Mouse (Mus musculus) granulocyte monocyte progenitor cell, adult 5-6 weeks (primary cell): ENCODE results near the gene T2. TPM values are rescaled to one million over a fixed set of nuclear protein-coding genes. Genes with fewer than 3 reads are reported as not detected.

Source experiments
- ATAC-seq: replicated peaks from 2 replicates; pipeline ENCODE4 v1.8.0; 2016; ENCODE audit warnings: mild to moderate bottlenecking, moderate TSS enrichment, inconsistent platforms; ENCODE audit not compliant: poor library complexity, severe bottlenecking
- total RNA-seq, 2 experiments: library from RNA; stranded (forward) in 1 of 2; stranded (reverse) in 1 of 2; fragments of 200-712, 200-1000 nt in 1 of 2; fragments of >200 nt in 1 of 2; fragmentation: Nextera tagmentation in 1 of 2; gene quantifications; 2 replicates each; pipeline ENCODE4 v1.2.3; 2014 to 2017

T2 gene
- total RNA-seq, 2 experiments from 2014 or later = not detected

DNA sequence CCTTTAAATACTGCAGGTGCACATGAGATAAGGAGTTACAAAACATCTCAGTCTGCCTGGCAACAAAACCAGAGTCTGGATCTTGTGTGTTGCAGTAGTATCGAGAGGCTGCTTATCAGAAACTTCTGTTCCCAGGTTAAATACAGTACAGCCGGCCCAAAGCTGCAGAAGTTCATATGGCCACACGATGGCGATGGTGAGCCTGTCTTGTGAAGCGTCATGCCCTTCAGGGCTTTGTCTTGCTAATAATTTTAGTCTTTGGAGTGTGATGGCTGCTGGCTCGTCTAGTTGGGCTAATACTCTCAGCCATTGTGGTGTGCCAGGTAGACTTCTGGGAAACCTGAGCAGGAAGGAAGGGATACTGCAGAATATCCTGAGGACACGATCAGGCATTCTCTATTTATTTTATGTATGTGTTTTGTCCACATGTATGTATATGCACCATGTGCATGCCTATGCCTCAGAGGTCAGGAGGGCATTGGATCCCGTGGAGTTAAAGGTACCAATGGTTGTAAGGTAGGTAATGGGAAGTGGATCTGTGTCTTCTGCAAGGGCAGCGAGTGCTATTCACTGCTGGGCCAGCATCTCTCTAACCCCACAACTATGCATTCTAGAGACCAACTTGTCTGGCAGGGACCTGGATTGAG is 107.8 kb downstream of the T2 start:
- peak; percentile 87 for ATAC-seq

DNA sequence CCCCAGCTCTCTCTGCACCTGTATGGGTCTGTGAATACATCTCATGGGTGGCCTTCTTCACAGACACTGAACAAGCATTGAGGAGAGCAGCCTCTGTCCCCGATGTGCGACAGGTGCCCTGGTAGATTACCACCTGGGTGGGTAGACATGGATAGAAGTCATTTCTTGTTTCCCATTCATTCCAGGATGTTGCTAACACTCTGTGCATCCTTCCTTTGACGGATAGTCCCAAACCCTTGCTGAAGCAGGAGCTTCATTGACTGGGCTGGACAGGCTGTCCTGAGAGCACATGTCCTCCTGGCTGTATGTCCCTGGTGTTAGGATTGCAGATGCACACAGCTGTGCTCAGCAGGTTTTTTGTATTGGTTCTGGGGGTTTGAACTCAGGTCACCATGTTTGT is 112.0 kb downstream of the T2 start:
- ATAC-seq = no peak

DNA sequence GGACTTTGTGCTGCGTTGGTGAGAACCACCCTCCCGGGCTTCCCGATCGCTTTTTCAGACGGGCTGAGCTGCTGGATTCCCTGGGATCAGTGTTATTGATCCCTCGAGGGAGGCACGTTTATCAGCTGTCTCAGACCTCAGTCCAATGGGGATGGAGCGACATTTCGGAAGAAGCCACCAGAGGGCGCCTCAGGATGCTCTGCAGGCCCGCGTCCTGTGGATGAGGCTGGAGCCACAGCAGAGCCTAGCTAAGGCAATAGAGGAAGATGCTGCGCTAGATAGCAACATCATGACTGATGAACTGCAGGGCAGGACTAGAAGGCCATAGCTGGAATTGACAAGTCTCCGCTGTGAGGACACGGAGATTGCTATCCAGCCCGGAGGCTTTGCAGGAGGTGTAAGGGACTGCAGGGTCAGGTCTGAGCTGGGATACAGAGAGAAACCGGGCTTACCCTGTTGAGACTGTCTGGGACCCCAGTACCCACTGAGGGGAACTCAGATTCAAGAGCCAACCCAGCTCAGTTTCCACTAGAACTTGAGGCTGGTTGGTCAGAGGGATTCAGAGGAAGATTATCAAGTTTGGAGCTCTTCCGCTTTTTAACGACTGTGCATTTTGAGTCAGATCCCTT is 113.0 kb downstream of the T2 start:
- ATAC-seq = peak; percentile 96

Other genes with a start within 250 kb of the T2 start
- not detected in 2 replicates for gene Gm49673, start 208.2 kb upstream of the T2 start, total RNA-seq (2014; fragmentation: Nextera tagmentation)
- gene Gm49673, start 208.2 kb upstream of the T2 start, total RNA-seq (2017) = not detected in 2 replicates
- gene Rnaset2a, start 207.9 kb upstream of the T2 start, total RNA-seq (2014; fragmentation: Nextera tagmentation) = 71.8 and 74.2 TPM in 2 replicates
- 57.8 and 62.4 TPM in 2 replicates for gene Rnaset2a, start 207.9 kb upstream of the T2 start, total RNA-seq (2017)
- 34.3 and 38.7 TPM in 2 replicates for gene Fgfr1op, start 190.5 kb upstream of the T2 start, total RNA-seq (2014; fragmentation: Nextera tagmentation)
- 49.2 and 53.3 TPM in 2 replicates for gene Fgfr1op, start 190.5 kb upstream of the T2 start, total RNA-seq (2017)
- not detected in 2 replicates for gene Ccr6, start 119.9 kb upstream of the T2 start, total RNA-seq (2014; fragmentation: Nextera tagmentation)
- not detected in 2 replicates for gene Ccr6, start 119.9 kb upstream of the T2 start, total RNA-seq (2017)
- gene Mpc1, start 73.1 kb upstream of the T2 start, total RNA-seq (2014; fragmentation: Nextera tagmentation) = 153 and 168 TPM in 2 replicates
- gene Mpc1, start 73.1 kb upstream of the T2 start, total RNA-seq (2017) = 161 and 207 TPM in 2 replicates
- 84.0 and 86.0 TPM in 2 replicates for gene Sft2d1, start 44.9 kb upstream of the T2 start, total RNA-seq (2014; fragmentation: Nextera tagmentation)
- gene Sft2d1, start 44.9 kb upstream of the T2 start, total RNA-seq (2017) = 32.9 and 33.3 TPM in 2 replicates
- gene Prr18, start 18.5 kb upstream of the T2 start, total RNA-seq (2014; fragmentation: Nextera tagmentation) = not detected in 2 replicates
- gene Prr18, start 18.5 kb upstream of the T2 start, total RNA-seq (2017) = not detected in 2 replicates
- gene T, start 78.4 kb downstream of the T2 start, total RNA-seq (2014; fragmentation: Nextera tagmentation) = not detected in 2 replicates
- not detected in 2 replicates for gene T, start 78.4 kb downstream of the T2 start, total RNA-seq (2017)
- gene Pde10a, start 169.4 kb downstream of the T2 start, total RNA-seq (2014; fragmentation: Nextera tagmentation) = not detected in 2 replicates
- gene Pde10a, start 169.4 kb downstream of the T2 start, total RNA-seq (2017) = 0.36 and 0.69 TPM in 2 replicates
- not detected in 2 replicates for gene Gm17087, start 211.0 kb downstream of the T2 start, total RNA-seq (2014; fragmentation: Nextera tagmentation)
- not detected in 2 replicates for gene Gm17087, start 211.0 kb downstream of the T2 start, total RNA-seq (2017)